Mouse (Mus musculus): ENCODE measurements at regions not wholly inside any gene's neighbourhood (a gene's known extent, or its start where the extent isn't known, plus 50 kb on each side); places are given as distances from the start of the nearest gene placed in this dataset.

GRCm38 (mm10) chr4:24154418-24154817 lies 341.8 kb upstream of the Mms22l start:
- no peak overlapping the region for H3K27ac ChIP-seq (ENCODE audit: low read depth)
- H3K4me3 ChIP-seq (ENCODE audit: low read depth, low read length) = no peak overlapping the region
- H3K4me1 ChIP-seq (replicated peaks; ENCODE audit: control insufficient read depth, insufficient read depth, low read length) = no peaks in the 10 kb centered on the region
- WGBS = 18% methylated on average over 8 of the region's 8 CpGs
- H3K36me3 ChIP-seq (ENCODE audit: control insufficient read depth, insufficient read depth, low read length) = no peaks in the 10 kb centered on the region
- H3K9ac ChIP-seq (ENCODE audit: low read length) = no peak overlapping the region
- H3K27me3 ChIP-seq (replicated peaks; ENCODE audit: control insufficient read depth, insufficient read depth, low read length) = no peaks in the 10 kb centered on the region
- DNase-seq (ENCODE audit: low spot score) (peak; percentile 69), ATAC-seq (replicated peaks; ENCODE audit: low FRiP score, low TSS enrichment, low read depth) (no peak)
- no peaks in the 10 kb centered on the region for H3K9me3 ChIP-seq (ENCODE audit: control insufficient read depth, low read length)
- no peak overlapping the region for H3K4me2 ChIP-seq (ENCODE audit: low read length)

- Histone ChIP-seq H3K36me3 (ENCODE audit: control insufficient read depth, insufficient read depth, low read length) (no peaks in the 10 kb centered on the region), H3K9me3 (ENCODE audit: control insufficient read depth, low read length) (no peaks in the 10 kb centered on the region), H3K4me2 (ENCODE audit: low read length) (no peak overlapping the region), H3K9ac (ENCODE audit: low read length) (no peak overlapping the region), H3K27me3 (replicated peaks; ENCODE audit: control insufficient read depth, insufficient read depth, low read length) (no peaks in the 10 kb centered on the region), H3K4me3 (ENCODE audit: low read depth, low read length) (no peak overlapping the region), H3K4me1 (replicated peaks; ENCODE audit: control insufficient read depth, insufficient read depth, low read length) (no peaks in the 10 kb centered on the region), H3K27ac (ENCODE audit: low read depth) (no peak overlapping the region)
- ATAC-seq (replicated peaks; ENCODE audit: low FRiP score, low TSS enrichment, low read depth) (no peak), DNase-seq (ENCODE audit: low spot score) (no peak)
- WGBS = 57% methylated on average over 2 of the region's 2 CpGs
These were observed 322.5 kb upstream of the Mms22l start for GRCm38 (mm10) chr4:24173750-24174149.

GRCm38 (mm10) chr4:24213262-24214036 lies 282.8 kb upstream of the Mms22l start:
- no peaks in the 10 kb centered on the region for H3K27me3 ChIP-seq (replicated peaks; ENCODE audit: control insufficient read depth, insufficient read depth, low read length)
- ATAC-seq (replicated peaks; ENCODE audit: low FRiP score, low TSS enrichment, low read depth) (no peak), DNase-seq (ENCODE audit: low spot score) (no peak)
- no peak overlapping the region for H3K27ac ChIP-seq (ENCODE audit: low read depth)
- H3K4me3 ChIP-seq (ENCODE audit: low read depth, low read length) = no peak overlapping the region
- H3K4me1 ChIP-seq (replicated peaks; ENCODE audit: control insufficient read depth, insufficient read depth, low read length) = no peaks in the 10 kb centered on the region
- H3K36me3 ChIP-seq (ENCODE audit: control insufficient read depth, insufficient read depth, low read length) = no peaks in the 10 kb centered on the region
- no peak overlapping the region for H3K4me2 ChIP-seq (ENCODE audit: low read length)
- H3K9me3 ChIP-seq (ENCODE audit: control insufficient read depth, low read length) = no peaks in the 10 kb centered on the region
- 68% methylated on average over 10 of the region's 10 CpGs for WGBS
- H3K9ac ChIP-seq (ENCODE audit: low read length) = no peak overlapping the region

GRCm38 (mm10) chr4:24214037-24214362 lies 282.3 kb upstream of the Mms22l start:
- Histone ChIP-seq H3K4me3 (ENCODE audit: low read depth, low read length) (no peak overlapping the region), H3K4me1 (replicated peaks; ENCODE audit: control insufficient read depth, insufficient read depth, low read length) (no peaks in the 10 kb centered on the region), H3K36me3 (ENCODE audit: control insufficient read depth, insufficient read depth, low read length) (no peaks in the 10 kb centered on the region), H3K9ac (ENCODE audit: low read length) (no peak overlapping the region), H3K27me3 (replicated peaks; ENCODE audit: control insufficient read depth, insufficient read depth, low read length) (no peaks in the 10 kb centered on the region), H3K27ac (ENCODE audit: low read depth) (no peak overlapping the region), H3K4me2 (ENCODE audit: low read length) (no peak overlapping the region), H3K9me3 (ENCODE audit: control insufficient read depth, low read length) (no peaks in the 10 kb centered on the region)
- DNase-seq (ENCODE audit: low spot score) = no peak
- WGBS = 75% methylated on average over 3 of the region's 3 CpGs
- no peak for ATAC-seq (replicated peaks; ENCODE audit: low FRiP score, low TSS enrichment, low read depth)

- Histone ChIP-seq H3K27me3 (replicated peaks; ENCODE audit: control insufficient read depth, insufficient read depth, low read length) (no peaks in the 10 kb centered on the region), H3K4me1 (replicated peaks; ENCODE audit: control insufficient read depth, insufficient read depth, low read length) (no peaks in the 10 kb centered on the region), H3K27ac (ENCODE audit: low read depth) (no peak overlapping the region), H3K9ac (ENCODE audit: low read length) (no peak overlapping the region), H3K4me3 (ENCODE audit: low read depth, low read length) (no peak overlapping the region), H3K36me3 (ENCODE audit: control insufficient read depth, insufficient read depth, low read length) (no peaks in the 10 kb centered on the region), H3K4me2 (ENCODE audit: low read length) (no peak overlapping the region), H3K9me3 (ENCODE audit: control insufficient read depth, low read length) (no peaks in the 10 kb centered on the region)
- DNase-seq (ENCODE audit: low spot score) (no peak), ATAC-seq (replicated peaks; ENCODE audit: low FRiP score, low TSS enrichment, low read depth) (no peak)
- 74% methylated on average over 6 of the region's 6 CpGs for WGBS
These were observed 277.8 kb upstream of the Mms22l start for GRCm38 (mm10) chr4:24218383-24218934.

- Histone ChIP-seq H3K4me2 (ENCODE audit: low read length) (no peak overlapping the region), H3K9ac (ENCODE audit: low read length) (no peak overlapping the region), H3K9me3 (ENCODE audit: control insufficient read depth, low read length) (no peaks in the 10 kb centered on the region), H3K36me3 (ENCODE audit: control insufficient read depth, insufficient read depth, low read length) (no peaks in the 10 kb centered on the region), H3K27ac (ENCODE audit: low read depth) (no peak overlapping the region), H3K4me1 (replicated peaks; ENCODE audit: control insufficient read depth, insufficient read depth, low read length) (no peaks in the 10 kb centered on the region), H3K4me3 (ENCODE audit: low read depth, low read length) (no peak overlapping the region), H3K27me3 (replicated peaks; ENCODE audit: control insufficient read depth, insufficient read depth, low read length) (no peaks in the 10 kb centered on the region)
- ATAC-seq (replicated peaks; ENCODE audit: low FRiP score, low TSS enrichment, low read depth) (no peak), DNase-seq (ENCODE audit: low spot score) (no peak)
- 76% methylated on average over 4 of the region's 4 CpGs for WGBS
These were observed 277.2 kb upstream of the Mms22l start for GRCm38 (mm10) chr4:24219074-24219497.

GRCm38 (mm10) chr4:24219583-24219982 lies 276.7 kb upstream of the Mms22l start:
- DNase-seq (ENCODE audit: low spot score) (no peak), ATAC-seq (replicated peaks; ENCODE audit: low FRiP score, low TSS enrichment, low read depth) (no peak)
- 84% methylated on average over 3 of the region's 3 CpGs for WGBS
- Histone ChIP-seq H3K36me3 (ENCODE audit: control insufficient read depth, insufficient read depth, low read length) (no peaks in the 10 kb centered on the region), H3K9ac (ENCODE audit: low read length) (no peak overlapping the region), H3K27ac (ENCODE audit: low read depth) (no peak overlapping the region), H3K4me1 (replicated peaks; ENCODE audit: control insufficient read depth, insufficient read depth, low read length) (no peaks in the 10 kb centered on the region), H3K4me3 (ENCODE audit: low read depth, low read length) (no peak overlapping the region), H3K27me3 (replicated peaks; ENCODE audit: control insufficient read depth, insufficient read depth, low read length) (no peaks in the 10 kb centered on the region), H3K9me3 (ENCODE audit: control insufficient read depth, low read length) (no peaks in the 10 kb centered on the region), H3K4me2 (ENCODE audit: low read length) (no peak overlapping the region)

- Histone ChIP-seq H3K9me3 (ENCODE audit: control insufficient read depth, low read length) (no peaks in the 10 kb centered on the region), H3K9ac (ENCODE audit: low read length) (no peak overlapping the region), H3K27me3 (replicated peaks; ENCODE audit: control insufficient read depth, insufficient read depth, low read length) (no peaks in the 10 kb centered on the region), H3K4me3 (ENCODE audit: low read depth, low read length) (no peak overlapping the region), H3K27ac (ENCODE audit: low read depth) (no peak overlapping the region), H3K4me2 (ENCODE audit: low read length) (no peak overlapping the region), H3K36me3 (ENCODE audit: control insufficient read depth, insufficient read depth, low read length) (no peaks in the 10 kb centered on the region), H3K4me1 (replicated peaks; ENCODE audit: control insufficient read depth, insufficient read depth, low read length) (no peaks in the 10 kb centered on the region)
- DNase-seq (ENCODE audit: low spot score) (no peak), ATAC-seq (replicated peaks; ENCODE audit: low FRiP score, low TSS enrichment, low read depth) (no peak)
- WGBS = 46% methylated on average over 6 of the region's 6 CpGs
These were observed 251.1 kb upstream of the Mms22l start for GRCm38 (mm10) chr4:24245124-24245523.

Data from intestine, embryonic 14.5 days (tissue).